Mouse (Mus musculus): ENCODE data around the gene Jade1. TPM values are rescaled to one million over a fixed set of nuclear protein-coding genes. Genes with fewer than 3 reads are reported as not detected.

Gene Jade1
- polyA plus RNA-seq, 1 experiment, result 22.7 TPM

DNA sequence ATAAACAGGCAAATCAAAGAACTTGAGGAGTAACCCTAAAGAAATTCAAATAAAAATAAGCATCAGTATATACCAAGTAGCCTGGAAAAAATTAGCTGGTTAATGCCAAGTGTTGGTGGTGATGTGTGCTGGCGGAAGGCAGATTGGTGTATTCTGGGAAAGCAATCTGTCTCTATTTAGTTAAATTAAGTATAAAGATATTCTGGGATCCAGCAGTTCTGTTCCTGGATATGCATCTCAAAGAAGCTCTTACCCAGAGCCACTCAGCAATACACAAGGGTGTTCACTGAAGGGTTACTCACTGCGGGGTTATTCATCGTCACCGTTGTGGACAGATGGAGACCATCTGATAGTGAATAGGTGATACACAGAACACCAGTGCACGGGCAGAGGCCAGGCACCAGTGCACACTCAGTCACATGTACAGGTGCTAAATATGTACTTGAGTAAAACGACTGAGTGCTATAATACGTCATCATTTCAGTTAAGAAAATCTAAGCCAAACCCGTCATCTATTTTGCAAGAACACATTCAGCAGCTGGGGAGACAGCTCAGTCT, 38.5 kb upstream of the Jade1 start:
- TF ChIP-seq POLR2A (IDR thresholded peaks at IDR 0.05; ENCODE audit: control insufficient read depth, extremely low read depth, insufficient read depth, low read length, poor library complexity), result no peak
- TF ChIP-seq CTCF (IDR thresholded peaks at IDR 0.05; ENCODE audit: borderline replicate concordance, control insufficient read depth, extremely low read depth, insufficient read depth, low read length, poor library complexity), result no peak
- WGBS, result 96% methylated on average over 8 of the region's 8 CpGs

DNA sequence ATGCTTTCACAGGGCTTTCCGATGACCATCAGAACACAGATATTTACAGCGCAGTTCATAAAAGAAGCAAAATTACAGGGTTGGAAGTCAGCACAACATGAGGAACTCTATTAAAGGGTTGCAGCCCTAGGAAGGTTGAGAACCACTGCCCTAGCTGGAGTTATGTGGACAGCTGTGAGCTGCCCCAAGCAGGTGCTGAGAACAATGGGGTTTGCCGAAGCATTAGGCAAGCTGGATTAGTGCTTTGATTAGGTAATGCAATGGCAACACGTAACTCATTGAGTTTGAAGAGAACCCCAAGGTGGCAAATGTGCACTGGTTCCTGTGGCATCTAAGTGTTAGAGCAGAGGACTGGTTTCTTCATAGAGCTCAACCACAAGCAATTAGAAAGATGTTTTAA, 34.6 kb upstream of the Jade1 start:
- TF ChIP-seq CTCF (IDR thresholded peaks at IDR 0.05; ENCODE audit: borderline replicate concordance, control insufficient read depth, extremely low read depth, insufficient read depth, low read length, poor library complexity) (no peak), POLR2A (IDR thresholded peaks at IDR 0.05; ENCODE audit: control insufficient read depth, extremely low read depth, insufficient read depth, low read length, poor library complexity) (no peak)
- 94% methylated on average over 4 of the region's 4 CpGs for WGBS
- Histone ChIP-seq H3K4me1 (replicated peaks; ENCODE audit: control insufficient read depth, insufficient read depth, low read length) (no peaks in the 10 kb centered on the region), H3K36me3 (ENCODE audit: control insufficient read depth, insufficient read depth, low read length) (no peaks in the 10 kb centered on the region), H3K4me3 (ENCODE audit: control insufficient read depth, insufficient read depth, low read length) (no peak overlapping the region), H3K27me3 (ENCODE audit: control insufficient read depth, insufficient read depth, low read length) (no peaks in the 10 kb centered on the region), H3K27ac (ENCODE audit: control insufficient read depth, insufficient read depth, low read length) (no peak overlapping the region)
- DNase-seq, result no peak

More for the DNA sequence above, 38.5 kb upstream of the Jade1 start:
- no peak for DNase-seq
- no peaks in the 10 kb centered on the region for H3K36me3 ChIP-seq (ENCODE audit: control insufficient read depth, insufficient read depth, low read length)
- no peak overlapping the region for H3K27ac ChIP-seq (ENCODE audit: control insufficient read depth, insufficient read depth, low read length)
- H3K4me3 ChIP-seq (ENCODE audit: control insufficient read depth, insufficient read depth, low read length), result no peak overlapping the region
- H3K4me1 ChIP-seq (replicated peaks; ENCODE audit: control insufficient read depth, insufficient read depth, low read length), result no peaks in the 10 kb centered on the region
- no peaks in the 10 kb centered on the region for H3K27me3 ChIP-seq (ENCODE audit: control insufficient read depth, insufficient read depth, low read length)

DNA sequence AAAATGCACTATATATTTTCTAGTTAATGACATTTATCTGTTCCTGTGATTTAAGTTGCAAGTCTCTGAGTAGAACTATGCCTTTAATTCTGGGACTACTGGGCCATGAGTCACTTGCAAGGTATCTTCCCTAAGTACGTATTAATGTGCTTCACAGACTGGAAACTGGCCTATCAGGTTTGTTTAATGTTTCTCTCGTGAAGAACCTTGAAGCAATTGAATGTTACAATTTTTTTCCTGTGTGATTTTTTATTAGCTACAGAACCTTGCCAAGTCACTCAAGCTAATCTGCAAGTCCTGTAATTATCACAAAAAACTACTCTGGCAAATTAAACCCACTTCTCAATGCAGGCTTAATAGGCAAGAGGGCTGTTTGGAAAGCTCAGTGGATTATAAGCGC, 33.8 kb upstream of the Jade1 start:
- Histone ChIP-seq H3K27ac (ENCODE audit: control insufficient read depth, insufficient read depth, low read length) (no peak overlapping the region), H3K36me3 (ENCODE audit: control insufficient read depth, insufficient read depth, low read length) (no peaks in the 10 kb centered on the region), H3K4me3 (ENCODE audit: control insufficient read depth, insufficient read depth, low read length) (no peak overlapping the region), H3K27me3 (ENCODE audit: control insufficient read depth, insufficient read depth, low read length) (no peaks in the 10 kb centered on the region), H3K4me1 (replicated peaks; ENCODE audit: control insufficient read depth, insufficient read depth, low read length) (no peaks in the 10 kb centered on the region)
- no peak for DNase-seq
- TF ChIP-seq POLR2A (IDR thresholded peaks at IDR 0.05; ENCODE audit: control insufficient read depth, extremely low read depth, insufficient read depth, low read length, poor library complexity) (no peak), CTCF (IDR thresholded peaks at IDR 0.05; ENCODE audit: borderline replicate concordance, control insufficient read depth, extremely low read depth, insufficient read depth, low read length, poor library complexity) (no peak)
- 94% methylated on average over 3 of the region's 3 CpGs for WGBS

DNA sequence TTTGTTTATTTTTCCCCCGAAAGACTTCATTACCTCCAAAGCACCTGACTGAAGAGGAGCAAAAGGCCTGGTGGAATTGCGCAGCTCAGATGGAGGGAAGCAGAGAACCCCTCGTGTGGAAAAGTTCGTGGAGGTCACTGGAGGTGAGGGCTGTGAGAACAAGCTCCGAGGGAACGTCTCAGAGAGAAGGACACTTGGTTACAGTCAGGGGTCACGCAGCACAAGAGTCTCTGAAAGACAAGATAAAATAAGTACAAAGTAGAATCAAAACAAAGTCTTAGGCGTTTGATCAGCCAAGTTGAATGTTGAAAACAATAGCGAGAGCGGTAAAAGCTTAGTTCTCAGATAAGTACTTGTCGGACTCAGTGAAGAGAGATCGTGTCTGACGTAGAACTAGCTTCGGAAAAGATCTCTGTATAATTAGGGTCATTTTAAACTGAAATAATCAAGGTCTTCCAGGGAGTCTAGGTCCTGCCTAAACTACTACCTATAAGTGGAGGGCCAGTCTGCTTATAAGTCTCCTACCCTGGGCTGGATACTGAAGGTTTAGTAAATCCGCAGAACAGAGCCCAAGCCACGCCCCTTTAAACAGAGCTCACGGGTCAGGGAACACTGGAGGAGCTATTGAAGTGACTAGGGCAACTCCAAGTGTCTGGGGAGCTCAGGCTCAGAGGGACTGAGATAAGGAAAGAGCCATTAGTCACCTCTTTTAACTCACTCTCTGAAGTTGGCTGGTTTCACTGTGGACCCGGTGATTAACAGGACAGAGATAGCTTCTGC, 33.1 kb upstream of the Jade1 start:
- H3K4me1 ChIP-seq (replicated peaks; ENCODE audit: control insufficient read depth, insufficient read depth, low read length), result no peaks in the 10 kb centered on the region
- WGBS, result 83% methylated on average over 18 of the region's 18 CpGs
- DNase-seq, result no peak
- no peaks in the 10 kb centered on the region for H3K36me3 ChIP-seq (ENCODE audit: control insufficient read depth, insufficient read depth, low read length)
- H3K4me3 ChIP-seq (ENCODE audit: control insufficient read depth, insufficient read depth, low read length), result no peak overlapping the region
- H3K27ac ChIP-seq (ENCODE audit: control insufficient read depth, insufficient read depth, low read length), result no peak overlapping the region
- H3K27me3 ChIP-seq (ENCODE audit: control insufficient read depth, insufficient read depth, low read length), result no peaks in the 10 kb centered on the region
- TF ChIP-seq CTCF (IDR thresholded peaks at IDR 0.05; ENCODE audit: borderline replicate concordance, control insufficient read depth, extremely low read depth, insufficient read depth, low read length, poor library complexity) (no peak), POLR2A (IDR thresholded peaks at IDR 0.05; ENCODE audit: control insufficient read depth, extremely low read depth, insufficient read depth, low read length, poor library complexity) (no peak)

DNA sequence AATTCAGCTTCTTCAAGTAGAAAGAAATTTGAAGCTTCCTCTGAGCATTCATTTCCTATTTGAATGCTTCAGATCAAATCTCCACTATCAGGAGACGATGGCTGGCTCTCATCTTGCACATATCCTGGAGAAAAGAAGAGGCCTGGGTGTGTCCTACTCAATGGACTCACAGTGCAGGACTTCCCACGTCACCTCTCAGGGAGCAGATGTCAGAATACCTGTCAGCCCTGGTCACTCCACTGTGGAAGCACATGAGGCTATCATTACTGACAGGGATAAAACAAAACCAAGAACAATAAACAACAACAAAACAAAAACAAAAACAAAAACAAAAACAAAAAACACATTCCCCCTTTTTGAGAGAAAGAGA, 32.5 kb upstream of the Jade1 start:
- no peak for TF ChIP-seq CTCF (IDR thresholded peaks at IDR 0.05; ENCODE audit: borderline replicate concordance, control insufficient read depth, extremely low read depth, insufficient read depth, low read length, poor library complexity)
- TF ChIP-seq POLR2A (IDR thresholded peaks at IDR 0.05; ENCODE audit: control insufficient read depth, extremely low read depth, insufficient read depth, low read length, poor library complexity), result no peak
- H3K36me3 ChIP-seq (ENCODE audit: control insufficient read depth, insufficient read depth, low read length), result no peaks in the 10 kb centered on the region
- H3K4me1 ChIP-seq (replicated peaks; ENCODE audit: control insufficient read depth, insufficient read depth, low read length), result no peaks in the 10 kb centered on the region
- no peak overlapping the region for H3K4me3 ChIP-seq (ENCODE audit: control insufficient read depth, insufficient read depth, low read length)
- WGBS, result 74% methylated on average over 2 of the region's 2 CpGs
- H3K27me3 ChIP-seq (ENCODE audit: control insufficient read depth, insufficient read depth, low read length), result no peaks in the 10 kb centered on the region
- DNase-seq, result no peak
- H3K27ac ChIP-seq (ENCODE audit: control insufficient read depth, insufficient read depth, low read length), result no peak overlapping the region

DNA sequence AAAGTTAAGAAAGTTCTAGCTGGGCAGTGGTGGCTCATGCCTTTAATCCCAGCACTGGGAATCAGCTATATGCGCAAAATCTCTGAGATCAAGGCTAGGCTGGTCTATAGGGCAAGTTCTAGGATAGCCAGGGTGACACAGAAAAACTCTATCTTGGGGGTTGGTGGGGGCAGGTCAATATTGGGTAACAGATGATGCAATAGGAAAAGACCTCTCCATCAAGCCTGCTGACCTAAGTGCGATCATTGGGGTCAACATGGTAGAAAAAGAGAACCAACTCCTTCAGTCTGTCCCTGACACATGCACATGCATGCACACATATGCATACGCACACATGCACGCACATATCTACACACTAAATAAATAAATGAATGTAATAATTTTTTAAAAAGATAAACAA, 32.1 kb upstream of the Jade1 start:
- no peak overlapping the region for H3K27ac ChIP-seq (ENCODE audit: control insufficient read depth, insufficient read depth, low read length)
- DNase-seq, result no peak
- no peaks in the 10 kb centered on the region for H3K27me3 ChIP-seq (ENCODE audit: control insufficient read depth, insufficient read depth, low read length)
- H3K4me3 ChIP-seq (ENCODE audit: control insufficient read depth, insufficient read depth, low read length), result no peak overlapping the region
- no peaks in the 10 kb centered on the region for H3K4me1 ChIP-seq (replicated peaks; ENCODE audit: control insufficient read depth, insufficient read depth, low read length)
- 99% methylated on average over 4 of the region's 4 CpGs for WGBS
- no peaks in the 10 kb centered on the region for H3K36me3 ChIP-seq (ENCODE audit: control insufficient read depth, insufficient read depth, low read length)
- TF ChIP-seq CTCF (IDR thresholded peaks at IDR 0.05; ENCODE audit: borderline replicate concordance, control insufficient read depth, extremely low read depth, insufficient read depth, low read length, poor library complexity) (no peak), POLR2A (IDR thresholded peaks at IDR 0.05; ENCODE audit: control insufficient read depth, extremely low read depth, insufficient read depth, low read length, poor library complexity) (no peak)
